Mouse (Mus musculus) cerebellum, adult 9-11 months (tissue): ENCODE results near the gene Mum1.

ENCODE experiments used
- DNase-seq: peaks from one replicate; pipeline ENCODE4 v3.0.0; 2022

Gene Mum1

DNA sequence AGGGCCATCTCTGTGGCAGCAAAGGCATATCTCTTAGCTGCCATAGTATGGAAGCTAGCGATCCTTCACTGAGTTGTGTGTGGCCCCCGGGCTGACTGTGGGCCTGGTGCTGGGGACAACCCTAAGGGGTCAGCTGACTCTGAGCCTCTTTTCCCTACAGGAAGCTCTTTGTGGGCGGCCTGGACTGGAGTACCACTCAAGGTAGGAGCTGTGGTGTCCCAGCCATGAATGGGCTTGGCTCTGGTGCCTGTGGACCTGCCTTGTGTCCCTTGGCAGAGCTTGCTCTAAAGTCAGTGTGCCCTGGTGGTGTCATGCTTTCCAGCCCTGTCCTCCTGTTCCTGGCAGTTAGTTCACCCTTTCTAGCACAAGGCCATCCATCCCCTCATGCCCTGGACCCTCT is 47.6 kb downstream of the Mum1 start:
- DNase-seq = no peak

DNA sequence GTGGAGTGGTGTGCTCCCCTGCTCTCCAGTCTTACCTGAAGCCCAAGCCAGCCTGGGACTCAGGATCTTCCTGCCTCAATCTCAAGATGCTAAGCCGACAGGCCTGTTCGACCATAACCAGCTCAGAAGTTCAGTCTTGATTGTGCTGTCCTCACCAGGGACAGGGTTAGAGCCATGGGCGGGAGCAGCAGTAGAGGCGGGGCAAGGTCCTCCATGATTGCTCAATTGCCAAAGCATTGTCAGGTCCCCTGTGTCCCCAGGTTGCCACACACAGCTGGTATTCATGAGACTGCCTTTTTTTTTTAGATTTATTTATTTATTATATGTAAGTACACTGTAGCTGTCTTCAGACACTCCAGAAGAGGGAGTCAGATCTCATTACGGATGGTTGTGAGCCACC is 50.0 kb downstream of the Mum1 start:
- DNase-seq = no peak

DNA sequence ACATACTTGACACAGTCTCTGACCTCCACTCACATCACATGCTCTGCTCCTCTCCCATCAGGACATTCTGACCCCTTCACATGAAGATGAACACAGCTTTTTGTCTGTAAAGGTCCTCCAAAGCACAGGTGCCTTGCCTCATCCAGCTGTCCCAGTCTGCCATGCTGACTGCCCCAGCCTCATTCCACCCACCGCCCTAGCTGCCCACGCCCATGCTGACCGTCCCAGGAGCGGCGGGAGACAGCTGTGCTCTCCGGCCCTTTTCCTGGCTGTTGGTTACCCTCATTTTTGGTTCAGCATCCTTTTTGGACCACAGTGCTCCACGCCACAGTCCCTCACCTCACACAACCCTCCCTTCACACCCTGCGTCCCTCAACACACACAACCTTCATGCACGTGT is 52.2 kb downstream of the Mum1 start:
- no peak for DNase-seq

DNA sequence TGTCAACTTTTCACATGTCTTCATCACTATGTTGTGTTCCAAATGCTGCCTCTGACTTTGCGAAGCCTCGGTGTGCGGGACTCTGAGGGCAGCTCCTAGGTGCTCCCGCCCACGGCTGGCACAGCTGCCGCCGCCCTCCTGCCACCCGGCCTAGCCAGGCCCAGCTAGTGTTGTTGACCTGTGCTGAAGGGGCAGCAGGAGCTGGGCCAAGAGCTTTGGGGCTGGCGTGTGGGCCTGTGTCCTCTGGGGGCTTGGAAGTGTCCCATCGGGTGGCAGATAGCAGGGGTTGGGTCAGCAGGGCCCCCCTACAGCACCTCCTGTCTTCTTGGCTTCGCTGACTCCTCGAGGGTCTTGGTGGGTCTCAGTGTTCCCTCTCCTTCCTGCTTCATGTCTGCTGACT is 53.0 kb downstream of the Mum1 start:
- no peak for DNase-seq

DNA sequence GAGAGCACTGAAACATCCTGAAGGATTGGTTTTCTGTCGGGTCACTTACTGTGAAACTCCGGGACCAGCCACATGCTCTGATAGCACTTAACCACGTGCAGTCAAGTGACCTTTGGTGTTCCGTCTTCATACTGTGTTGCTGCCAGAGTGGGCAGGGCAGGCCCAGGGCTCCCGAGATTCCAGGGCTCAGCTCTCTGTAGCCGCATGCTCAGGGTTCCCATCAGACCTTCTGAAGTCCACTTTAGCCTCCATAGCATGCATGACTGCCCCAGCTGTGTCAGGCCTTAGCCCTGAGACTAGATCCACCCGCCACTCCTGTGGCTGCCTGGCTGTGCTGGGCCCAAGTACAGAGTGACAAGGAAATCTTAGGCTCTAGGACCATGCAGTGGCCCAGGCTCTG is 55.1 kb downstream of the Mum1 start:
- DNase-seq = no peak

DNA sequence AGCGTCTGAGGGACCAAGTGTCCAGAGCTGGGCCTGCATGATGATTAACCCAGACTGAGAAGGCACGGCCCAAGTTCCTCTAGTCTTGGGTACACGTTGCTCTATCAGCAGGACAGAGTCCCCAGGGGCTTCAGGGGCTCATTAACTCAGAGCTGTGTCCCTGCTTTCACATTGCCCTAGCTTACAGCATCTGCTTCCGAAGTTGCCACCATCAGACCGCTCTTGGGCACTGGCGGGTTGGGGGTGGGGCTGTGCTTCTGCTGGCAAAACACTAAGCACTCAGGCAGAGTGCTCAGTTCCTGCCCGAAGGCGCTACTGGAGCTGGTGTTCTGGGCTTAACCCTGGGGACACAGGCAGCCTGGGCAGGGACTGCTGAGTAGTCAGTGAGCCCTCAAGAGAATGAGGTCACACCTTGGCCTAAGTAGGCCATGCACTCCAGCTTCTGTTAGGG is 55.7 kb downstream of the Mum1 start:
- DNase-seq = peak; percentile 63

DNA sequence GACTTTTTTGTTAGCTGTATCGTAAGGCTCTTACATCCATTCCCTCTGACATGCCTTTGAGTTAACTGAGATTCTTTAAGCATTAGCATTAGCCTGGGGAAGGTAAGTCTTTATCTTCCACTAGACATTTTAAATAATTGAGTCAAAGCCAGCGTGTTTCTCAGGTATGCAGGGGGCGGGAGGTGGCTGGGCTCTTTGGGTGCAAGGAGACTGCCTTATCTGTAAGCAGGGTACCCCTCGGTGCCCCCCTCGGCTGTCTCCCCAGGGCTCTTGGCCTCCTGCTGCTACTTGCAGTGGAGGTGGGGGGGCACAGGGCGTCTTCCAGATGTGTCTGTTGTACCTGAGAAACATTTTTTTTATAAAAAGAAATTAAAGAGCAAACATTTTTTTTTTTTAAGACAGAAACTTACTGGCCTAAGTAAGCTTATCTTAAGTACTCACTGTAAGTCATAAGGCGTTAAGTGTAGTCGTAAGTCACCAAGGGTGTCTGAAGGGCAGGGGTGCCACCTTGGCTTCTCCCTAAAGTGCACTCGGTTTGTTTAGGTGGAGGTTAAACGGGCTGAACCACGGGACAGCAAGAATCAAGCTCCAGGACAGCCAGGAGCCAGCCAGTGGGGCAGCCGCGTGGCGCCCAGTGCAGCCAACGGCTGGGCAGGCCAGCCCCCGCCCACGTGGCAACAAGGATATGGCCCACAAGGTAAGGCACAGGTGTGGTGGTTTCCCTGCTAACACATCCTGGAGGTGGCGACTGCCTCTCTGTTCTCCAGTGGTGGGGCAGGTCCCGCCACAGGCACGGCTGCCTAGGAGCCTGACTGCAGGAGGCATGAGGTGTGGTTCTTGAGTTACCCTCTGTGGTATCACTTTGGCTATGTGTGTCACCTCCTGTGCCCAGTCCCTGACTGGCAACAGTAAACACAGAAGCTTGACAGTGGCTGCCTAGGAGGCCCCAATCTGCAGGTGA is 56.5 kb downstream of the Mum1 start:
- no peak for DNase-seq

DNA sequence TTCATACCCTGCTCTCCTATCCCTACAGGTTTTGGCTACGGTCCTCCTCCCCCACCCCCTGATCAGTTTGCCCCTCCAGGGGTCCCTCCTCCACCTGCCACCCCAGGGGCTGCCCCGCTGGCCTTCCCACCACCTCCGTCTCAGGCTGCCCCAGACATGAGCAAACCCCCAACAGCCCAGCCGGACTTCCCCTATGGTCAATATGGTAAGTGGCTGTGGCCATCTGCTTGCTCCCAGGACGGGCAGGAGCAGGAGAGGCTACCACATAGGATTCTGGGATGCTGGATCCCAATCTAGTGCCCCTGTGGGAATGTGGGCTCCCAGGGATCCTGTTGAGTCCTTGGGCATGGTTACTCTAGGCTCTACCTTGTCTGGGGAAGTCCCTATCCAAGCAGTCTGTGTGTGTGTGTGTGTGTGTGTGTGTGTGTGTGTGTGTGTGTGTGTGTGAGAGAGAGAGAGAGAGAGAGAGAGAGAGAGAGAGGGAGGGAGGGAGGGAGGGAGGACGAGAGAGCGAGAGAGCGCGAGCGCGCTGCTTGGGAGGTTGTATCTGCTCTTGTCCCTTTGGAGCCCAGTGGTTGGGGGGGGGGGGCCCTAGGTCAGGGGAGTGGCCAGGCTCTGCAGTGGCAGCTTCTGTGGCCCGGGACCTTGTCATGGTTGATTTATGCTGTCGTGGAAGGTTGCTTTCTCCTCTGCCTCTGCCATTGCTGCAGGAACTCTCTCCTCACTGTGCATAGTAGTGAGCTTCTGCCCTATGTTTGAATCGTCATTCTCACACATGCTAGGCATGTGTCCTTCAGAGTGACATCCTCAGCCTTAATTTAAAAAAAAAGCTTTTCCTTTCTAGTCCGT is 59.2 kb downstream of the Mum1 start:
- DNase-seq = no peak

DNA sequence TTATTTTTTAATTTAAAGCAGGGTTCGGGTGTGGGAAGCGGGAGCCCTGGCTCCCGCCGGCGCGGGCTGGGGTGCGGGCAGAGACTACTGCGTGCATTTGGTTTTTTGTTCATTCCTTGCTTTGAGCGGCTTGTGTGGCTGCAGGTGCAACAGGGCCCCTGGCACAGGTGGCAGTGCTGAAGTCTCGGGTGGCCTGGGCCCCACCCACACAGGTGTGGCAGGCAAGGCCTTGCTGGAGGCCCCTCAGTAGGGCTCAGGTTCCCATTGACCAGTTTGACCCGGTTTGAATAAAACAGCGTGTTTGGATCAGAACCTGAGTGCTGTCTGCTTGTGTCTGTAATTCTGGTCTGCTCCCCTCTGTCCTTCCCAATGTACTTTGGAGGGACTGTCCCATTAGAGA is 61.9 kb downstream of the Mum1 start:
- no peak for DNase-seq

DNA sequence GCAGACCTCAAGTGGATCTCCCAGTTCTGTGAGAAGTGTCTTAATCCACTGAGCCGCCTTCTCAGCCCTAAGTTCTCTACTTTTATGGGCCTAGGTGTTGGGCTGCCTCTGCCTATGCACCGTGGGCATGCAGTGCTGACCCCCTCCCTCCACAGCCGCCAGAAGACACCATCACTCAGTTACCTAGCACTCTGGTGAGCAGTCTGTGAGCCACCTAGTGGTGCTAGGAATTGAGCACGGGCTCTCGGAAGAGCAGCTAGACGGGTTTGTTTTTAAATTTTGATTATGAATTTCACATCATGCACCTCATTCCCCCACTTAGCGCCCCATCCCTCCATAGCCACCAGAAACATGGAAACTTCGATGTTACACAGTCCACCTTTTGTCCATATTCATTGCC is 62.4 kb downstream of the Mum1 start:
- DNase-seq = no peak

DNA sequence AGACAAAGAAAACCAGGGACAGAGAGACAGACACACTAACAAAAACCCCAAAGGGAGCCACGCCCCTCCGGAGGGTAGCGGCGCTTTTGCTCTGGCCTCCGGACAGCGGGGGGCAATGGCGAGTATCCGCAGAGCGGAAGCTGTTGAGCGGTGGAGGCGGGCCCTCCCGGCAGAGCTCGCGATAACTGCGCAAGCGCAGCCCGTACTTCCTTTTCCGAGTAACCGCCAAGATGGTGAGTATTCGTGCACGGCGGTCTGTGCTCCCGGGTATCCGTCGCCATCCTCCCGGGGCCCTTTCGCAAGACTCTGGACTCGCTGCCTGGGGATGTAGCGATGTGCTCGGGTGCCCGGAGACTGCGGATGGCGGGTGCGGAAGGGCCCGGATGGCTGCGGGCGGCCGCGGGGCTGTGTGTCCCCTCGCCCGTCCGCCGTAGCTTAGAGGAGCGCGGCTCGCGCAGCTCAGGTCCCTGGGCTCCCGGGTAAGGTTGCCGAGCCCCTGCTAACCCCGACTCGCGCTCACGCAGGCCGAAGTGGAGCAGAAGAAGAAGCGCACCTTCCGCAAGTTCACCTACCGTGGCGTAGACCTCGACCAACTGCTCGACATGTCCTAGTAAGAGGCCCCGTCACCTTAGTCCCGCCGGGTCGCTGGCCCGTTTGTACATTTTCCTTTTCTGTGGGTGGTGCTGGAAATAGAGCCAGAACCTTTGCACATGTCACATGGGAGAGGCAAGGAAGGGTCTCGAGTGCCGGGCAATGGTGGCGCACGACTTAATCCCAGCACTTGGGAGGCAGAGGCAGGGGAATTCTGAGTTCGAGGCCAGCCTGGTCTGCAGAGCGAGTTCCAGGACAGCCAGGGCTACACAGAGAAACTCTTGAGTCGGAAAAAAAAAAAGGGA is 66.3 kb downstream of the Mum1 start, which contains the start of gene Rps15:
Gene Rps15, plus strand, starts transcription at position 203 of the 896 bp plus-strand sequence.
- DNase-seq = peak; percentile 95

DNA sequence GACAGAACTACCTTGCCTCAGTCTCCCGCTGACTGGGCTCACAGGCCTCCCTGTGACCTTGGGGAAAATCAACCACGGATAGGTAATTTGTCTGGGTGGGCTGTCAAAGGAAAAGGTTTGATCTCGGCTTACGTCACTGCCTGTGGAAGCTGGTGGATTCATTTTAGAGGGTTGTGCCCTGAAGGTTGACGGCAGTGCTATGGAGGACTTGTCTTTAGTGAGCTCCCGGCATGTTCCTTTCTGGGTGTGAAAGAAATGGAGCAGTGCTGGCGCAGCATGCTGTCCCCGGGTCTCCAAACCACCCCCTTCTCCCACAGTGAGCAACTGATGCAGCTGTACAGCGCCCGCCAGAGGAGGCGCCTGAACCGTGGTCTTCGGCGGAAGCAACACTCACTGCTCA is 67.1 kb downstream of the Mum1 start:
- DNase-seq = no peak
